Mouse (Mus musculus) MEL (cell line): ENCODE results near the gene S1pr4. TPM values are rescaled to one million over a fixed set of nuclear protein-coding genes. Genes with fewer than 3 reads are reported as not detected.

Source experiments
- DNase-seq: peaks from one replicate; pipeline ENCODE4 v3.0.0; 2011; ENCODE audit warnings: low read depth, low spot score
- H3K27ac ChIP-seq: 2 replicates; pipeline ENCODE4 v1.5.1; 2012; ENCODE audit warnings: low read depth, mild to moderate bottlenecking, control low read depth, low read length, moderate library complexity; ENCODE audit not compliant: control insufficient read depth
- H3K27me3 ChIP-seq, 2 experiments: fragments of 150-350 bp in 1 of 2; sonication (generic) in 1 of 2; 2 replicates each; pipeline ENCODE4 v1.6.1; 2012; ENCODE audit warnings: low read length in 2 of 2, mild to moderate bottlenecking in 2 of 2, improper control_type of control experiment in 1 of 2, moderate library complexity in 1 of 2; ENCODE audit not compliant: insufficient read depth in 2 of 2, control insufficient read depth in 1 of 2
- H3K36me3 ChIP-seq, 2 experiments: 2 replicates each; pipeline ENCODE4 v1.6.1; 2012 to 2014; ENCODE audit warnings: low read length in 2 of 2, improper control_type of control experiment in 1 of 2, inconsistent platforms in 1 of 2, mild to moderate bottlenecking in 1 of 2; ENCODE audit not compliant: insufficient read depth in 2 of 2, control insufficient read depth in 1 of 2
- H3K4me1 ChIP-seq, 2 experiments: fragments of 150-350 bp in 1 of 2; sonication (generic) in 1 of 2; 2 replicates each; pipeline ENCODE4 v1.6.1; 2012; ENCODE audit warnings: low read length in 2 of 2, improper control_type of control experiment in 1 of 2, mild to moderate bottlenecking in 1 of 2; ENCODE audit not compliant: insufficient read depth in 2 of 2, control insufficient read depth in 1 of 2
- H3K4me3 ChIP-seq, 2 experiments: fragments of 150-350 bp in 1 of 2; sonication (generic) in 1 of 2; 2 replicates each; pipeline ENCODE4 v1.5.1; 2012; ENCODE audit warnings: low read depth in 2 of 2, low read length in 2 of 2, mild to moderate bottlenecking in 2 of 2, moderate library complexity in 2 of 2, control low read depth in 1 of 2, improper control_type of control experiment in 1 of 2; ENCODE audit not compliant: control insufficient read depth in 1 of 2, insufficient read depth in 1 of 2
- H3K79me2 ChIP-seq: 2 replicates; pipeline ENCODE4 v1.6.1; 2012; ENCODE audit warnings: mild to moderate bottlenecking, low read length, moderate library complexity; ENCODE audit not compliant: control insufficient read depth, poor library complexity, insufficient read depth
- H3K9ac ChIP-seq: 2 replicates; pipeline ENCODE4 v1.6.1; 2012; ENCODE audit warnings: low read depth, mild to moderate bottlenecking, control low read depth, low read length, moderate library complexity; ENCODE audit not compliant: control insufficient read depth, poor library complexity, severe bottlenecking
- H3K9me3 ChIP-seq: fragments of 150-350 bp; sonication (generic); replicated peaks from 2 replicates; pipeline ENCODE4 v1.6.1; 2012; ENCODE audit warnings: mild to moderate bottlenecking, low read length, improper control_type of control experiment, moderate library complexity; ENCODE audit not compliant: insufficient read depth
- BHLHE40 ChIP-seq: IDR thresholded peaks from 2 replicates; pipeline ENCODE4 v1.6.1; 2012; ENCODE audit warnings: low read depth, mild to moderate bottlenecking, inconsistent platforms, low read length, improper control_type of control experiment, borderline replicate concordance
- CHD2 ChIP-seq: IDR thresholded peaks from 2 replicates; pipeline ENCODE4 v1.6.1; 2011; ENCODE audit warnings: low read length, improper control_type of control experiment
- CTCF ChIP-seq, 3 experiments: IDR thresholded peaks in 2 of 3; conservative IDR thresholded peaks in 1 of 3; 2 replicates each; pipeline ENCODE4 v1.5.1; 2011 to 2012; ENCODE audit warnings: low read length in 3 of 3, low read depth in 2 of 3, mild to moderate bottlenecking in 2 of 3, improper control_type of control experiment in 1 of 3, inconsistent platforms in 1 of 3, mixed read lengths in 1 of 3, moderate library complexity in 1 of 3; ENCODE audit not compliant: control insufficient read depth in 1 of 3, insufficient read depth in 1 of 3, poor library complexity in 1 of 3, severe bottlenecking in 1 of 3
- E2F4 ChIP-seq: IDR thresholded peaks from 2 replicates; pipeline ENCODE4 v1.6.1; 2011; ENCODE audit warnings: low read depth, low read length, improper control_type of control experiment, borderline replicate concordance
- ELF1 ChIP-seq: IDR thresholded peaks from 2 replicates; pipeline ENCODE4 v1.6.1; 2014; ENCODE audit warnings: low read depth, mild to moderate bottlenecking, inconsistent platforms, low read length, improper control_type of control experiment, moderate library complexity
- EP300 ChIP-seq, 2 experiments: IDR thresholded peaks; 2 replicates each; pipeline ENCODE4 v1.6.1; 2011; ENCODE audit warnings: improper control_type of control experiment in 2 of 2, low read length in 2 of 2, low read depth in 1 of 2, mild to moderate bottlenecking in 1 of 2
- GABPA ChIP-seq: IDR thresholded peaks from 2 replicates; pipeline ENCODE4 v1.6.1; 2012; ENCODE audit warnings: low read depth, mild to moderate bottlenecking, inconsistent platforms, low read length, improper control_type of control experiment, moderate library complexity
- MAZ ChIP-seq: IDR thresholded peaks from 2 replicates; pipeline ENCODE4 v1.6.1; 2012; ENCODE audit warnings: low read depth, mild to moderate bottlenecking, inconsistent platforms, low read length, improper control_type of control experiment
- MYB ChIP-seq: IDR thresholded peaks from 2 replicates; pipeline ENCODE4 v1.6.1; 2011; ENCODE audit warnings: mild to moderate bottlenecking, low read depth, low read length, improper control_type of control experiment
- NELFE ChIP-seq: IDR thresholded peaks from 2 replicates; pipeline ENCODE4 v1.6.1; 2011; ENCODE audit warnings: low read depth, low read length, improper control_type of control experiment
- POLR2AphosphoS2 ChIP-seq: IDR thresholded peaks from 2 replicates; pipeline ENCODE4 v1.6.1; 2011; ENCODE audit warnings: low read length, improper control_type of control experiment
- RAD21 ChIP-seq: IDR thresholded peaks from 2 replicates; pipeline ENCODE4 v1.6.1; 2011; ENCODE audit warnings: mild to moderate bottlenecking, low read depth, low read length, improper control_type of control experiment
- RCOR1 ChIP-seq: IDR thresholded peaks from 2 replicates; pipeline ENCODE4 v1.6.1; 2012; ENCODE audit warnings: low read depth, mild to moderate bottlenecking, inconsistent platforms, low read length, improper control_type of control experiment
- SMC3 ChIP-seq: IDR thresholded peaks from 2 replicates; pipeline ENCODE4 v1.6.1; 2011; ENCODE audit warnings: low read depth, low read length, improper control_type of control experiment
- USF1 ChIP-seq: IDR thresholded peaks from 2 replicates; pipeline ENCODE4 v1.6.1; 2014; ENCODE audit warnings: low read depth, mild to moderate bottlenecking, inconsistent platforms, low read length, improper control_type of control experiment, moderate library complexity
- ZMIZ1 ChIP-seq: IDR thresholded peaks from 2 replicates; pipeline ENCODE4 v1.6.1; 2012; ENCODE audit warnings: low read depth, mild to moderate bottlenecking, inconsistent platforms, low read length, improper control_type of control experiment, moderate library complexity
- polyA plus RNA-seq, 2 experiments: library from polyadenylated mRNA; stranded (reverse) in 1 of 2; unstranded in 1 of 2; fragments of >175 nt in 1 of 2; fragments of >200 nt in 1 of 2; gene quantifications; 2 replicates each; pipeline versions ENCODE4 v1.2.1 to v1.2.4; 2012; ENCODE audit warnings: low replicate concordance in 2 of 2, low read depth in 1 of 2; ENCODE audit not compliant: insufficient read length in 2 of 2, insufficient read depth in 1 of 2, missing spikeins in 1 of 2
- total RNA-seq: library from RNA; depleted of rRNA; stranded (reverse); fragments of 300-350 nt; gene quantifications from 2 replicates; pipeline ENCODE4 v1.2.3, GENCODE M21; 2012

Gene S1pr4
- total and polyA plus RNA-seq, 3 experiments = 1.6 to 2.1 TPM; not detected in 1

GRCm38 (mm10) chr10:81483983-81484382 is 15.9 kb downstream of the S1pr4 start (continued):
- TF ChIP-seq EP300 (IDR thresholded peaks at IDR 0.05; ENCODE audit: low read depth in 1 of 2, low read length in 2 of 2) = no peak
- TF ChIP-seq USF1 = no peak
- no peak for TF ChIP-seq CHD2
- TF ChIP-seq CTCF (IDR thresholded peaks at IDR 0.05 in 2 of 3, conservative IDR thresholded peaks at IDR 0.05 in 1 of 3; ENCODE audit: control insufficient read depth in 1 of 3, insufficient read depth in 1 of 3, low read depth in 2 of 3, low read length in 3 of 3, poor library complexity in 1 of 3, severe bottlenecking in 1 of 3) = peak; percentile 72 to 74 (median 73)
- no peak for TF ChIP-seq RCOR1
- no peak for TF ChIP-seq NELFE
- TF ChIP-seq POLR2AphosphoS2 = no peak
- TF ChIP-seq BHLHE40 = no peak
- peak; percentile 43 for TF ChIP-seq RAD21
- TF ChIP-seq MYB = no peak
- TF ChIP-seq GABPA = no peak
- no peak for TF ChIP-seq E2F4
- TF ChIP-seq ZMIZ1 = no peak
- TF ChIP-seq ELF1 = no peak
- no peak for TF ChIP-seq MAZ

GRCm38 (mm10) chr10:81482533-81482889 is 17.4 kb downstream of the S1pr4 start, which contains the start of gene Celf5:
Celf5 (minus strand) TSS chr10:81482709.
- Histone ChIP-seq H3K4me1 (peaks cover 0 to 14% of the 10 kb centered on the region in 2 experiments; a peak in 2 of 4 replicates), H3K9ac (peak within 1 kb of the TSS; percentile 44), H3K79me2 (no peaks in the 10 kb centered on the region), H3K27me3 (no peaks in the 10 kb centered on the region), H3K9me3 (no peaks in the 10 kb centered on the region)
- TF ChIP-seq CTCF (IDR thresholded peaks at IDR 0.05 in 2 of 3, conservative IDR thresholded peaks at IDR 0.05 in 1 of 3; ENCODE audit: control insufficient read depth in 1 of 3, insufficient read depth in 1 of 3, low read depth in 2 of 3, low read length in 3 of 3, poor library complexity in 1 of 3, severe bottlenecking in 1 of 3) (peak; percentile 51 to 95 (median 83); a peak in 5 of 6 replicates), RCOR1 (no peak), SMC3 (0 out of 2 replicates have a peak, but pooled peaks have one; percentile 23), RAD21 (peak; percentile 8), MAZ (peak; percentile 100)
- TF ChIP-seq, all 39 proteins: peak for 4
- Histone ChIP-seq H3K27ac (no peak within 1 kb of the TSS), H3K4me3 (peak within 1 kb of the TSS; percentile 45 to 49; a peak in 3 of 4 replicates), H3K36me3 (no peaks in the 10 kb centered on the region)
- DNase-seq = peak; percentile 62
